Mouse (Mus musculus) R1 (cell line): ENCODE results near the gene Renbp.

Experiments
- DNase-seq: peaks from one replicate; pipeline ENCODE4 v3.0.0-alpha.2; 2018; ENCODE audit warnings: low read depth, low spot score

Gene Renbp

GRCm38 (mm10) chrX:73921285-73921822 lies 9.3 kb downstream of the Renbp start:
- no peak for DNase-seq

- no peak for DNase-seq
Observed at GRCm38 (mm10) chrX:73918631-73919030, 12.0 kb downstream of the Renbp start.

- DNase-seq, result no peak
Observed at GRCm38 (mm10) chrX:73916945-73917344, 13.7 kb downstream of the Renbp start.

- peak; percentile 99 for DNase-seq
Observed at GRCm38 (mm10) chrX:73914827-73915703, 15.6 kb downstream of the Renbp start.

- DNase-seq, result no peak
Observed at GRCm38 (mm10) chrX:73911588-73911987, 19.1 kb downstream of the Renbp start.

GRCm38 (mm10) chrX:73911156-73911555 lies 19.5 kb downstream of the Renbp start:
- peak; percentile 34 for DNase-seq

GRCm38 (mm10) chrX:73910451-73910850 lies 20.2 kb downstream of the Renbp start:
- DNase-seq, result no peak

GRCm38 (mm10) chrX:73910049-73910448 lies 20.6 kb downstream of the Renbp start:
- DNase-seq, result no peak

GRCm38 (mm10) chrX:73897959-73898358 lies 32.7 kb downstream of the Renbp start:
- no peak for DNase-seq

- peak; percentile 52 for DNase-seq
Observed at GRCm38 (mm10) chrX:73895719-73896118, 34.9 kb downstream of the Renbp start, which contains the start of gene L1cam. L1cam (minus strand) TSS chrX:73896105.

GRCm38 (mm10) chrX:73892833-73893232 lies 37.8 kb downstream of the Renbp start:
- no peak for DNase-seq

GRCm38 (mm10) chrX:73891551-73892152 lies 39.0 kb downstream of the Renbp start, which contains the start of gene Avpr2:
Avpr2 (plus strand) TSS chrX:73892102.
- no peak for DNase-seq

- no peak for DNase-seq
Observed at GRCm38 (mm10) chrX:73881463-73881862, 49.2 kb downstream of the Renbp start.

GRCm38 (mm10) chrX:73881036-73881427 lies 49.6 kb downstream of the Renbp start:
- no peak for DNase-seq

- DNase-seq, result peak; percentile 41
Observed at GRCm38 (mm10) chrX:73880194-73881035, 50.2 kb downstream of the Renbp start.

- DNase-seq, result no peak
Observed at GRCm38 (mm10) chrX:73877014-73877413, 53.6 kb downstream of the Renbp start.

- DNase-seq, result no peak
Observed at GRCm38 (mm10) chrX:73875881-73876280, 54.8 kb downstream of the Renbp start.
